Mouse (Mus musculus) myocyte (in vitro differentiated cells): ENCODE results near the gene Plekhg6.

Source experiments
- POLR2A ChIP-seq: IDR thresholded peaks from one replicate; pipeline ENCODE4 v1.6.1; 2011; ENCODE audit warnings: low read depth, mild to moderate bottlenecking, control low read depth, moderate library complexity; ENCODE audit not compliant: insufficient read length
- POLR2AphosphoS2 ChIP-seq: IDR thresholded peaks from one replicate; pipeline ENCODE4 v1.6.1; 2011; ENCODE audit warnings: low read depth, control low read depth; ENCODE audit not compliant: insufficient read length
- TCF12 ChIP-seq: IDR thresholded peaks from one replicate; pipeline ENCODE4 v1.6.1; 2011; ENCODE audit warnings: mild to moderate bottlenecking, control low read depth; ENCODE audit not compliant: poor library complexity, insufficient read depth, severe bottlenecking
- USF1 ChIP-seq: IDR thresholded peaks from one replicate; pipeline ENCODE4 v1.6.1; 2011; ENCODE audit warnings: low read depth, mild to moderate bottlenecking, control low read depth, moderate library complexity

GRCm38 (mm10) chr6:125422051-125422822 is 41.6 kb upstream of the Plekhg6 start:
- TF ChIP-seq TCF12 (no peak), POLR2A (peak; percentile 32), POLR2AphosphoS2 (no peak), USF1 (no peak)
